Mouse (Mus musculus) cerebral cortex, adult 2 months (tissue): ENCODE results near the gene Hmgcll1.

Experiments
- WGBS: fragments of 180-500 bp; shearing (Covaris S2); methylation state at CpG from one replicate; pipeline ENCODE4 v1.1.7; 2018; 5-methylcytosine and 5-hydroxymethylcytosine counted together

The Hmgcll1 gene

GRCm38 (mm10) chr9:76060935-76061334 is 46.3 kb downstream of the Hmgcll1 start:
- WGBS, result 83% methylated on average over 3 of the region's 3 CpGs

- 47% methylated on average over 4 of the region's 4 CpGs for WGBS
These were observed 46.8 kb downstream of the Hmgcll1 start for GRCm38 (mm10) chr9:76061492-76061891.

- WGBS, result 77% methylated on average over 2 of the region's 2 CpGs
These were observed 49.5 kb downstream of the Hmgcll1 start for GRCm38 (mm10) chr9:76064164-76064563.

DNA sequence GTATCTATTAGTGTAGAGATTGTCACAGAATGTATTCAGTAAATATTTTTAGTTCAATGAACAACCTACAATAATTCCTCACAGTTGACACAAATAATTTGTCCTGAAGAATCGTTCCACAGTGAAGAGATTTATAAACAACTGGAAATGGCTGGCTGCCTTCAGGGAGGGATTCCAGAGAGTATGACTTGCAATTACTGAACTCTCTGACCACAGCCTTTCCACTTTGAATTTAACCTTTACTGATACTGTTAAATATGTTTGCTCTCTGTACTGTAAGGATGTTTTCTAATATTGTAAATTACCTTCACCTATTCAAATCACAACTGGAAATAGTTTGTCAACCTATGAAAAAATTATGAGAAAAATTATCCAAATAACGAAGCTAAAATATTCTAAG is 76.9 kb downstream of the Hmgcll1 start:
- 66% methylated on average over 2 of the region's 2 CpGs for WGBS

DNA sequence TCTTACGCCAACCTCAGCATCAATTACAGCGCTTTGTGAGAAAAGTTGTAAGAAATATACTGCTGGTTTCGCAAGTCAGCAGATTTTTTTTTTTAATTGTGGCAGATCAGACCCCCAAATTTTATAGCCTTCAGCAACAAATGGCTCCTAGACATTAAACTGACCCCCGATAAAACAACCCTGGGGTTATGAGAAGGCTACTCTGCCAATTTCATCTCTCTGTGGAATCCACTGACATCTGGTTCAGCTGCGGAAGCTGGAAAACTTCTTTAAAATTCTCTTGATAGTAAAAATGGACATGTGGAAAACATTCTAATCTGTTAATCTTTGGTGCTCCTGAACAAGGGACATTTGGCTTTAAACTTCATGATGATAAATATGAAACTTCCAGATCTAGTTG is 82.6 kb downstream of the Hmgcll1 start:
- WGBS, result 98% methylated on average over 5 of the region's 5 CpGs

- 78% methylated on average over 3 of the region's 3 CpGs for WGBS
These were observed 85.3 kb downstream of the Hmgcll1 start for GRCm38 (mm10) chr9:76099981-76100380.

DNA sequence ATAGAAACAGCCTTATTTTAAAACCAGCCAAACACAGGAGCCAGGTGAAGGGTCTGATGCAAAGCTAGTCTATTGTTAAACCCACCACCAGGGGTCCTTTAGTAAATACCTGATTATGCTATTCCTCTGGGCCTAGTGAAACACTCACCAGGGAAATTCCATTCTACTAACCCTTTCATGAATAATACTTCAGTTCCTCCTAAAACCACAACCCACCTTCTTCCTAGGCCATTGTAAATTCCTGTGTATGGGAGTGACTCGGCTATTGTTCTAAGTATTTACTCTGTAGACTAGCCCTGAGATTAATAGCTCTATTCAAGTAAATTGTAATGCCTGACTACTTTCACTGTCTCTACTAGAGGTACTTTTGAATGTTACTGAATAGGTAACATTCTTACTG is 89.8 kb downstream of the Hmgcll1 start:
- 79% methylated on average over 1 of the region's 1 CpGs for WGBS

DNA sequence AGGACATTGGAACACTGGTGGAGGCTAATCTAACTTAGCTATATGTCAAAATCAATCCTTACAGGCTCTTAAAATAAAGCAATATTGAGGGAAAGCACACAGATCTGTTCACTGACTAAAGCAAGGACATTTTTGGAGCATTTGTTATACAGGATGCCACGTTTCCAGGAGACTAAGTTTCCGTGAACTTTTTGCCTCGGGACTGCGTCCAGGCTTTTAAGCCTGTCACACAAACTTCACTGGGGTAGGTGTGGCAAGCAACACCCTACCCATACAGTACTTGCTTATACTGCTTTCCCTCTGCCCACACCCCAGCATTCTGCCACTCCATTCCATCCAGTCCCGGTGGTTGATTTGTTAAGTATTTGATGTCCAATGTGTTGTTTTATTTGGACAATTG is 90.2 kb downstream of the Hmgcll1 start:
- WGBS, result 94% methylated on average over 5 of the region's 5 CpGs

DNA sequence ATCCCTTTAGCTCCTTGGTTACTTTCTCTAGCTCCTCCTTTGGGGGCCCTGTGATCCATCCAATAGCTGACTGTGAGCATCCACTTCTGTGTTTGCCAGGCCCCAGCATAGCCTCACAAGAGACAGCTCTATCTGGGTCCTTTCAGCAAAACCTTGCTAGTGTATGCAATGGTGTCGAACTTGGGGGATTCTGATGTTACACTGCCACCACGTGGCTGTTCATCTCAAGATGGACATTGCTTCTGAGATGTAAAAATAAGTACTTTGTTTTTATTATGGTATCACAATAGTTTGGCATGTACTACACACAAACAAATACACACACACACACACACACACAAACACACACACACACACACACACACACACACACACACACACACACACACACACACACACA is 108.2 kb downstream of the Hmgcll1 start:
- WGBS, result 2% methylated on average over 2 of the region's 2 CpGs

DNA sequence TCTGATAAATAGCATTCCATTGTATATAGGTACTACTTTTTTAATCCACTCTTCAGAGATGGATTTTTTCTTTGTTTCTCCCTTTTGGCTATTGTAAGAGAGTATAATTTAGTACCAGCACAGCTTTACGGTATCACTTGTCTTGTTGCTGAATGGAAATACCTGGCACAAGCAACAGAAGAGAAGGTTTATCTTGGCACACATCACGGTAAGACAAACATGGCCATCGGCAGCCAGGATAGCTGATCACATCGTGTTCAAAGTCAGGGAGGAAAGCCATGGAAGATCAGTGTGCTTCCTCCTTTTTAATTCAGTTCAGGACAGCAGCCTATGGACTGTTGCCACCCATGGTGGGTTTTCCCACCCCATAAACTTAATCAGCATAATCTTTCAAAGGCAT is 109.6 kb downstream of the Hmgcll1 start:
- whole genome bisulfite sequencing, result 67% methylated on average over 4 of the region's 4 CpGs

GRCm38 (mm10) chr9:76129353-76129752 is 114.7 kb downstream of the Hmgcll1 start:
- WGBS, result 32% methylated on average over 1 of the region's 1 CpGs

DNA sequence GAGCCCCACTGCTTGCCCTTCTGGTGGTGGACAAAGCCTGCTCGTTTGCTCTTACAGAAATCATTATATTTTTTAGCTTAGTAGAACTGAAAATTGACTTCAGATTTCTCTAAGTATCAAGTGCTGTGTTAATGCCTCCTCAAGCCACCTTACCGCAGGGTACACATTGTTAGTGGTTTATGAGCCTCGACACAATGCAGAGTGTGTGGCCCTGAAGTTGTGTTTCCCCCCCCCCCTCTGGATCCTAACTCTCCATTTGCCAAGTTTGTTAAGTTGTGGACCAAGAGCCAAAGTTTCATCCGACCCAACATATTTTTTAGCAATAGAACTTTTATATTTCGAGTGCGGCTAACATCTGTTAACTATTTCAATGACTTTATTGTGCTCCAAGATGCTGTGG is 119.4 kb downstream of the Hmgcll1 start:
- 84% methylated on average over 6 of the region's 6 CpGs for WGBS

- WGBS, result 56% methylated on average over 3 of the region's 3 CpGs
These were observed 123.9 kb downstream of the Hmgcll1 start for GRCm38 (mm10) chr9:76138378-76139109.

DNA sequence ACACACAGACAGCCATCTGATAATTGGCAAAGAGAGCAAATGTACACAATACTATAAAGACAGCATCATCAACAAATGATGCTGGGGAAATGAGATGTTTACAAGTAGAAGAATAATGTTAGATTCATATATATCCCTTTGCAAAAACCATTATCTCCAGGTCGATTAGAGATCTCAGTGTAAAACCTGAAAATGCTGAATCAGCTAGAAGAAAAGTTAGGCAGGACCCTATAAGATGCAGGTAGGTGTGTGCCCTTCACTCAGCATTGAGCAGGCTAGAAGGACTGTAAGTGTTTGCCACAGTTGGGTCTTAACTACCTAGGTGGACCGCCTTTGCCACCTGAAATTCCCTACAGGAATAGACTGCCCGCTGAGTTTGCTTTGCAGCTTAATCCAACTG is 130.9 kb downstream of the Hmgcll1 start:
- 64% methylated on average over 3 of the region's 3 CpGs for WGBS

DNA sequence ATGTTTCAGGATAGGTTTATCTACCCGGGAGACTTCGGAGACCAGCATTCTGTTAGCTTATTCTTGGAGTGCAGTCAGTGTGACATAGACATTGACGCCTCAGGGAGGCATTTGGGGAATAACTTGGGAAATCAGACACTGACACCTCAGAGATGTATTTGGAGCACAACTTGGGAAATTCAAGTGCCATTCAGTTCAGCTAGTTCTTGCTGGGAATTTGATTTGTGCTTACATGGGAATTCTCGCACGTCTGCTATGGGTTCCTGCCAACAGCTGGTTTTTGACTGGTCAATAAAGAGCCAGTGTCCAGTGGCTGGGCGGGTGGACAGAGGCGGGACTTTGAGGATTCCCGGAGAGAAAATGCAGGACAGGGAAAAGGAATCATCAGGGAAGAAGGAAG is 147.8 kb downstream of the Hmgcll1 start:
- 52% methylated on average over 8 of the region's 8 CpGs for WGBS

GRCm38 (mm10) chr9:76168355-76168754 is 153.7 kb downstream of the Hmgcll1 start:
- 57% methylated on average over 3 of the region's 3 CpGs for WGBS

DNA sequence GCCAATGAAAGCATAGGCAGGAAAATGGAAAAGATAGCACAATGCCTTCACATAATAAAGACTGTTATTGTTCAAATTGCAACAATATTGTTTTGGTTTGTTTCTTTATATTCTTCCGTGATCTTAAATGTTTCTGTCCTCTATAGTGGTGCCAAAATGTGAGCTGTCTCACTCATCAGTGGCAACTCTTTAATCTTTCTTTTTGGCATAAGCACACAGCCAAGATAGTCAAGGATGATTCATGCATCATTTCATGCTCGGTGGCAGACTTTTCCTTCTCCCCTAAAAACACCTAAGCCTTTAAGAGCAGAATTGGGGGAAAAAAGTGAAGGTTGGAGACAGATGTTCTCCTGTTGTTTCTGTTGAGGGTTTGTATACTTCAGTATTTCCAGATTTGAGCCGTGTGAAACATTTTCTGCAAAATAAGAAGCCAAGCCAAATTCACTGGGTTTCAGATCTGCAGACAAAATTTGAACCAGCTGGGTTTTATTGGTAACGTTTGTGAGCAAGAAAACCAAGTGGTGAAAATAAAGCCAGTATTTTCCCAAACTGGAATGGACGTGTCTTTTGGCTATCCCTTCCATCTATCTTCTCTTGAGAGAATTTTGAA is 158.1 kb downstream of the Hmgcll1 start:
- WGBS, result 42% methylated on average over 5 of the region's 5 CpGs
